Mouse (Mus musculus) right cerebral cortex, postnatal 10 days (tissue): ENCODE data around the gene Tomm20l.

Experiments used
- DNase-seq, 2 experiments: peaks; one replicate each; pipeline ENCODE4 v3.0.0; 2021; ENCODE audit warnings: low spot score in 2 of 2

The Tomm20l gene

DNA sequence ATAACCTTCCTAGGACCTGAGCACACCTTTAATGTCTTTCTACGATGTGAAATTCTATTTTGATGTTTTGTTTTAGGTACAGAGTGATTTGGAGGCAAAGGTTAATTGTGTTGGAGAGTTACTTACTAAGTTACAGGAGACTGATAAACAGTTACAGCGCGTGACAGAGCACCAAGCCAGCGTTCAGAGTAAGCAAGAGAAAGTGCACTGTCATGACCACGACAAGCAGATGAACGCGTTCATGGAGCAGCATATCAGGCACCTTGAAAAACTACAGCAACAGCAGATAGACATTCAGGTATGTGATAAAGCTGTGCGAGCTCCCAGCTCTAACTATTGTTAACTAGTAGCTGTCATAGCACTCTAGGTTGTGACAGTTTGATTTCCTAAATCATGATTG is 38.9 kb downstream of the Tomm20l start:
- no peak for DNase-seq

DNA sequence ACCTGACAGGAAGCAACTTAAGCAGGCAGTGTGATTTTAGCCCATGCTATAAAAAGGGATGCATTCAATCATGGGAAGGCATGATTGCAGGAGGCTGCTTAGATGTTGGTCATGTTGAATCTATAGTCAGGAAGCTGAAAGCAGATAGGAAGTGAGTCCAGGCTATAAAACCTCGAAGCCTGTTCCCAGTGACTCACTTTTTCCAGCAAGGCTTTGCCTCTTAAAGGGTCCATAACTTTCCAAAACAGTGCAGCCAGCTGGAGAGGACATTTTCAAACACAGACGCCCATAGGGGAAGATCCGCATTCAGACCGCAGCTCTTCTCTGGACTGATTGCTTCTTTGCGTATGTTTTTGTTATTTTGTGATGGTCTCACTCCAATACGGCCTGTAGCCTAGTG is 43.8 kb downstream of the Tomm20l start:
- no peak for DNase-seq

DNA sequence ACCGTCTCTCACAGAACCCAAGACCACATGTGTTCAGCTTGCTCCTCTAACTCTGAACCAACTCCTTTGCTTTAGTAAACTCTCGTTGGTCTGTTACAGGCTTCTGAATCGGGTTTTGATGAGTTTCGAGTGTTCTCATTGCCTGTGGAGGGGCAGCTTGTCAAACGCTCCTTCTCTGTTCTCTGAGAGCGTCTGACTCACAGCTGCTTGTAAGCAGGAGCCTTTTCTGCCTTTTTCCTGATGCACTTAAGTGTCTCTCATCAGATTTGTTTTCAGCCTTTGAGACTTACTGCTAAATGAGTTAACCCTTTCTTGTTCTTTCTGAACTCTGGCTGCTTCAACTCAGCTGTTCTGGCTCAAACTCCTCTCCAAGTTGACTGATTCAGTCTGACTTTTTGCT is 46.7 kb downstream of the Tomm20l start:
- no peak for DNase-seq

DNA sequence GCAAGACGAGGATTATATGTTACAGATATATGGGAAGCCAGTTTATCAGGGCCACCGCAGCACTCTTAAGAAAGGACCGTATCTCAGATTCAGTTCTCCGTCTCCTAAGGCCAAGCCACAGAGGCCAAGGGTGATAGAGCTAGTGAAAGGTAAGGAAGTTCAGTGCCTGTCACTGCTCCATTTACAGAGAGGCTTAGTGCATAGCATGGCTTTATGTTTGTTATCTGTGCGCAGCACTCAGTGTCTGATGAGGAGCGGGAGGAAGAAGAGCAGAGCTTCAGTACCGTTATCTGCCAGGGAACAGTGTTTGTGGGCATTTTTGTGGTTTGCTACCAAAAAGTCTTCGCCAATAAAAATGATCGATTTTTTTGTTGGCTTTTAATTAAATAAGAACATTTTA is 53.2 kb downstream of the Tomm20l start:
- DNase-seq, result no peak

DNA sequence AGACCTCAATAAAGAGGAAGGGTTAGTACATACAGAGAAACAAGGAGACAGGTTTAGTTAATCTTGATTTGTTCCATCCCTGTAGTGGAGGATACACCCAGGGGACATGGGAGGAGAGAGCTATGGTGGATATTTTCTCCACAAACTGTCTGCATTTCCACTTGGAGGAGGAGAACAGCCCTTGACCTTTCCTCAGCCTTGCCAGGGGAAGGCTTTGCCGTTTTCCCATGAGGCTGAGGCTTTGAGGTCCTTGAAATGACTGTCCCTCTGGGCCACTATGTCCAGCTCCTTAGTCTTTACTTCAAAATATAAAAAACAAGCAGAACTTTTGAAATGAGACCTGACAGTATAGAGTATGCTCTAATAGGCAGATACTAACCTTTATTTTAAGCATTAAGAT is 58.7 kb downstream of the Tomm20l start:
- DNase-seq, result no peak
